Mouse (Mus musculus): ENCODE results near the gene Gramd2.
"Not testable (repeated sequence)": the region's sequence is repeated elsewhere in the genome, so short reads cannot be mapped to it uniquely, and the experiment has no call there.

DNA sequence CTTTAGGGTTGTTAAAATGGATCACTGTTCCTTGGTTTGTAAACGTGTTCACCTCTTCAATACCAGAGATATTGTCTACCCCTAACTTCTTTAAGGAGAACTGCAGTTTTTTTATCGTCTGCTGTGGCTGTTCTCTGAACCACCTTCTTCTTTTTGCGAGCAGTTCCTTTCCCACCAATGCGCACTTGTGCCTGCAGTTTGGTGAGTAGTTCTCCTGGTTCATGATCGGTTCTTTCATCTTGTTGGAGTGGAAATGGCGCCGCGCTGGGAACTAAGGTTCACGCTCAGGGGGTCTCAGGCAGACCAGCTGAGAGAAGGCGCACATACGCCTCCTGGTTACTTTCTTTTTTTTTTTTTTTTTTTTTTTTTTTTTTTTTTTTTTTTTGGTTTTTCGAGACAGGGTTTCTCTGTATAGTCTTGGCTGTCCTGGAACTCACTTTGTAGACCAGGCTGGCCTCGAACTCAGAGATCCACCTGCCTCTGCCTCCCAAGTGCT lies 87.1 kb downstream of the Gramd2 start:
- not testable (repeated sequence) for TF ChIP-seq CTCF (IDR thresholded peaks at IDR 0.05; ENCODE audit: insufficient read depth, low read length); POLR2A (IDR thresholded peaks at IDR 0.05; ENCODE audit: borderline replicate concordance, extremely low read depth, low read depth, low read length)
